Mouse (Mus musculus) forelimb bud, embryonic 11.5 days (tissue): ENCODE results near the gene Shc1.
"Not testable (repeated sequence)": the region's sequence is repeated elsewhere in the genome, so short reads cannot be mapped to it uniquely, and the experiment has no call there.

Experiments used
- DNase-seq: peaks from one replicate; pipeline ENCODE4 v3.0.0-alpha.2; 2012; ENCODE audit warnings: low read depth, low spot score

The Shc1 gene

GRCm38 (mm10) chr3:89418861-89419250 is 613 bp downstream of the Shc1 start:
- DNase-seq, result no peak

- DNase-seq, result no peak
These were observed 1.3 kb downstream of the Shc1 start for GRCm38 (mm10) chr3:89419571-89419970.

GRCm38 (mm10) chr3:89419981-89420380 is 1.7 kb downstream of the Shc1 start:
- no peak for DNase-seq

GRCm38 (mm10) chr3:89420421-89420820 is 2.2 kb downstream of the Shc1 start:
- DNase-seq, result no peak

GRCm38 (mm10) chr3:89421002-89421774 is 2.9 kb downstream of the Shc1 start:
- DNase-seq, result peak; percentile 73

- DNase-seq, result no peak
These were observed 3.7 kb downstream of the Shc1 start for GRCm38 (mm10) chr3:89421810-89422473.

GRCm38 (mm10) chr3:89422556-89423205 is 4.4 kb downstream of the Shc1 start:
- DNase-seq, result no peak

- DNase-seq, result no peak
These were observed 6.3 kb downstream of the Shc1 start for GRCm38 (mm10) chr3:89424416-89425140.

GRCm38 (mm10) chr3:89425141-89425525 is 6.9 kb downstream of the Shc1 start:
- DNase-seq, result no peak

GRCm38 (mm10) chr3:89425876-89426275 is 7.6 kb downstream of the Shc1 start:
- DNase-seq, result no peak

- not testable (repeated sequence) for DNase-seq
These were observed 10.8 kb downstream of the Shc1 start for GRCm38 (mm10) chr3:89429021-89429420.

GRCm38 (mm10) chr3:89430171-89431159 is 12.2 kb downstream of the Shc1 start, which contains the start of gene Pygo2:
Gene Pygo2, plus strand, starts transcription at chr3:89430214.
- DNase-seq, result peak; percentile 94

GRCm38 (mm10) chr3:89432606-89433005 is 14.4 kb downstream of the Shc1 start:
- DNase-seq, result no peak

GRCm38 (mm10) chr3:89434532-89434931 is 16.3 kb downstream of the Shc1 start:
- DNase-seq, result no peak

- DNase-seq, result no peak
These were observed 16.8 kb downstream of the Shc1 start for GRCm38 (mm10) chr3:89435041-89435440.

- peak; percentile 75 for DNase-seq
These were observed 18.2 kb downstream of the Shc1 start, which contains the start of gene Pbxip1 for GRCm38 (mm10) chr3:89436176-89437113. Gene Pbxip1, plus strand, starts transcription at chr3:89436706.

GRCm38 (mm10) chr3:89437269-89437668 is 19.0 kb downstream of the Shc1 start:
- DNase-seq, result no peak

GRCm38 (mm10) chr3:89440691-89441090 is 22.4 kb downstream of the Shc1 start:
- DNase-seq, result no peak
